In genomic region chr2:180276385-180276784, GRCm38 (mm10) we compare ENCODE assay signal across 13 mouse cellular contexts. TPM values are rescaled to one million over a fixed set of nuclear protein-coding genes. Genes with fewer than 3 reads are reported as not detected.
DNase-seq lines count a peak whose midpoint lies in the region; ATAC-seq and TF ChIP-seq lines count a peak whose summit lies in the region.
"Had no signal": no experiment of that assay in that cellular context is flagged by ENCODE, and none has a peak within 500 bp of the region (broad histone marks: within the 10 kb centered on the region; RNA-seq: fewer than 3 reads in every experiment).

No protein-coding gene starts in this region.

- peaks cover 4% of the 10 kb centered on the region for H3K27me3 ChIP-seq in erythroblast, embryonic 14.5 days (ENCODE audit: control insufficient read depth)
- H3K27me3 ChIP-seq in kidney, postnatal 0 days (ENCODE audit: insufficient read depth, low read length), result no peaks in the 10 kb centered on the region
- H3K27me3 ChIP-seq in heart, postnatal 0 days (ENCODE audit: control insufficient read depth, insufficient read depth, low read length), result peaks cover 5% of the 10 kb centered on the region; the same call in 1 of the 2 replicates
- H3K27me3 ChIP-seq in liver, postnatal 0 days (ENCODE audit: insufficient read depth, low read length), result no peaks in the 10 kb centered on the region
- no peaks in the 10 kb centered on the region for H3K27me3 ChIP-seq in midbrain, embryonic 14.5 days (ENCODE audit: control insufficient read depth, insufficient read depth, low read length)
- H3K27me3 ChIP-seq: forebrain, embryonic 15.5 days had no signal

- H3K4me3 ChIP-seq in erythroblast, embryonic 14.5 days (replicated peaks), result peak overlapping the region; percentile 49
- H3K4me3 ChIP-seq in kidney, postnatal 0 days (replicated peaks; ENCODE audit: low read depth, low read length), result no peak overlapping the region
- no peak overlapping the region for H3K4me3 ChIP-seq in heart, postnatal 0 days (ENCODE audit: low read depth, low read length)
- H3K4me3 ChIP-seq in liver, postnatal 0 days (ENCODE audit: low read depth, low read length), result no peak overlapping the region
- H3K4me3 ChIP-seq in midbrain, embryonic 14.5 days (replicated peaks; ENCODE audit: low read depth, low read length), result no peak overlapping the region
- H3K4me3 ChIP-seq: forebrain, embryonic 15.5 days had no signal

- no peaks in the 10 kb centered on the region for H3K9me3 ChIP-seq in erythroblast, embryonic 14.5 days (ENCODE audit: control insufficient read depth, low read length)
- no peaks in the 10 kb centered on the region for H3K9me3 ChIP-seq in kidney, postnatal 0 days (replicated peaks; ENCODE audit: low read length)
- H3K9me3 ChIP-seq in heart, postnatal 0 days (replicated peaks; ENCODE audit: control insufficient read depth, low read length), result no peaks in the 10 kb centered on the region
- H3K9me3 ChIP-seq in liver, postnatal 0 days (ENCODE audit: low read length), result no peaks in the 10 kb centered on the region
- no peaks in the 10 kb centered on the region for H3K9me3 ChIP-seq in midbrain, embryonic 14.5 days (ENCODE audit: control insufficient read depth, low read length)
- H3K9me3 ChIP-seq: forebrain, embryonic 15.5 days had no signal

- no peak overlapping the region; the same call in 1 of the 2 replicates for H3K27ac ChIP-seq in kidney, postnatal 0 days
- no peak overlapping the region for H3K27ac ChIP-seq in heart, postnatal 0 days (ENCODE audit: low read depth)
- H3K27ac ChIP-seq in liver, postnatal 0 days (ENCODE audit: low read depth), result peak overlapping the region; percentile 62
- H3K27ac ChIP-seq in midbrain, embryonic 14.5 days (replicated peaks; ENCODE audit: low read depth, low read length), result no peak overlapping the region
- H3K27ac ChIP-seq: forebrain, embryonic 15.5 days had no signal

- peak overlapping the region; percentile 13; the same call in 1 of the 2 replicates for H3K4me2 ChIP-seq in kidney, postnatal 0 days (ENCODE audit: low read length)
- H3K4me2 ChIP-seq in heart, postnatal 0 days (ENCODE audit: low read depth, low read length), result peak overlapping the region; percentile 24; the same call in 1 of the 2 replicates
- peak overlapping the region; percentile 61 for H3K4me2 ChIP-seq in liver, postnatal 0 days (ENCODE audit: low read depth, low read length)
- H3K4me2 ChIP-seq in midbrain, embryonic 14.5 days (ENCODE audit: low read length), result no peak overlapping the region

- no peak for TF ChIP-seq EP300 in heart, postnatal 0 days (IDR thresholded peaks at IDR 0.05; ENCODE audit: low read depth)
- no peak for TF ChIP-seq EP300 in liver, postnatal 0 days (IDR thresholded peaks at IDR 0.05; ENCODE audit: low read depth)

- 43% methylated on average over 4 of the region's 4 CpGs for WGBS in kidney, postnatal 0 days
- WGBS in heart, postnatal 0 days, result 43% methylated on average over 4 of the region's 4 CpGs
- 11% methylated on average over 4 of the region's 4 CpGs for WGBS in liver, postnatal 0 days (ENCODE audit: insufficient replicate concordance)
- 37% methylated on average over 4 of the region's 4 CpGs for WGBS in midbrain, embryonic 14.5 days

- DNase-seq in kidney, postnatal 0 days (ENCODE audit: low spot score), result no peak
- no peak for DNase-seq in kidney, postnatal 25 days
- no peak for DNase-seq in heart, postnatal 0 days (ENCODE audit: low spot score)
- no peak for DNase-seq in liver, postnatal 0 days
- DNase-seq in neural tube, embryonic 10.5 days (ENCODE audit: extremely low spot score, low spot score), result no peak
- no peak for DNase-seq in midbrain, embryonic 14.5 days

- no peak for ATAC-seq in erythroblast, adult 5-6 weeks (replicated peaks; ENCODE audit: low FRiP score, poor library complexity, severe bottlenecking)
- no peak for ATAC-seq in kidney, postnatal 0 days (replicated peaks; ENCODE audit: low FRiP score, low read depth)
- ATAC-seq in heart, postnatal 0 days (ENCODE audit: insufficient read depth, low read depth), result no peak
- ATAC-seq in liver, postnatal 0 days, result no peak
- no peak for ATAC-seq in midbrain, embryonic 14.5 days (ENCODE audit: low FRiP score, low TSS enrichment)

- H3K4me1 ChIP-seq in erythroblast, embryonic 14.5 days (ENCODE audit: control insufficient read depth), result peaks cover 59% of the 10 kb centered on the region
- H3K4me1 ChIP-seq in kidney, postnatal 0 days (replicated peaks; ENCODE audit: insufficient read depth, low read length), result peaks cover 8% of the 10 kb centered on the region; the same call in 1 of the 2 replicates
- H3K4me1 ChIP-seq in heart, postnatal 0 days (ENCODE audit: control insufficient read depth, insufficient read depth), result peaks cover 9% of the 10 kb centered on the region; the same call in 1 of the 2 replicates
- H3K4me1 ChIP-seq in liver, postnatal 0 days (ENCODE audit: insufficient read depth), result peaks cover 36% of the 10 kb centered on the region
- peaks cover 14% of the 10 kb centered on the region for H3K4me1 ChIP-seq in midbrain, embryonic 14.5 days (ENCODE audit: control insufficient read depth, insufficient read depth, low read length)

- no peak for TF ChIP-seq CTCF in kidney, postnatal 0 days (IDR thresholded peaks at IDR 0.05; ENCODE audit: low read depth)
- no peak for TF ChIP-seq CTCF in heart, postnatal 0 days (IDR thresholded peaks at IDR 0.05; ENCODE audit: low read depth)
- no peak for TF ChIP-seq CTCF in liver, postnatal 0 days (IDR thresholded peaks at IDR 0.05; ENCODE audit: low read depth)

- H3K36me3 ChIP-seq in erythroblast, embryonic 14.5 days (ENCODE audit: control insufficient read depth), result peaks cover 7% of the 10 kb centered on the region
- H3K36me3 ChIP-seq in kidney, postnatal 0 days (ENCODE audit: insufficient read depth, low read length), result no peaks in the 10 kb centered on the region
- H3K36me3 ChIP-seq in heart, postnatal 0 days (replicated peaks; ENCODE audit: control insufficient read depth, insufficient read depth, low read length), result no peaks in the 10 kb centered on the region
- no peaks in the 10 kb centered on the region for H3K36me3 ChIP-seq in liver, postnatal 0 days (replicated peaks; ENCODE audit: insufficient read depth, low read length)
- H3K36me3 ChIP-seq in midbrain, embryonic 14.5 days (ENCODE audit: control insufficient read depth, insufficient read depth, low read length), result no peaks in the 10 kb centered on the region
- H3K36me3 ChIP-seq: forebrain, embryonic 15.5 days had no signal

- no peak overlapping the region for H3K9ac ChIP-seq in kidney, postnatal 0 days (ENCODE audit: low read depth, low read length)
- no peak overlapping the region for H3K9ac ChIP-seq in heart, postnatal 0 days (replicated peaks; ENCODE audit: low read depth, low read length)
- H3K9ac ChIP-seq in liver, postnatal 0 days (replicated peaks), result no peak overlapping the region
- H3K9ac ChIP-seq in midbrain, embryonic 14.5 days (replicated peaks; ENCODE audit: low read length), result no peak overlapping the region
- H3K9ac ChIP-seq: forebrain, embryonic 15.5 days had no signal

RNA-seq across cellular contexts. Expression of gene Cables2, which starts 3.1 kb away (rescaled TPM):
- polyA plus RNA-seq in erythroblast, embryonic 14.5 days (2012), result 0.77 and 1.2 TPM in 2 replicates
- total RNA-seq in erythroblast, adult 5-6 weeks (2015; ENCODE audit: low replicate concordance), result 2.5 and 4.6 TPM in 2 replicates
- total RNA-seq in erythroblast, adult 5-6 weeks (2017; ENCODE audit: low replicate concordance), result 2.7 and 4.9 TPM in 2 replicates
- polyA plus RNA-seq in kidney, postnatal 0 days (2015; fragmentation: Nextera tagmentation; extraction: Ambion mirVana), result 12.0 and 13.1 TPM in 2 replicates
- total RNA-seq in heart, postnatal 0 days (2014; rRNA removed; ENCODE audit: low replicate concordance), result 14.6 and 15.3 TPM in 2 replicates
- 6.2 and 6.5 TPM in 2 replicates for polyA plus RNA-seq in heart, postnatal 0 days (2015; fragmentation: Nextera tagmentation; extraction: Ambion mirVana)
- 4.7 and 5.2 TPM in 2 replicates for polyA plus RNA-seq in liver, postnatal 0 days (2015; fragmentation: Nextera tagmentation; extraction: Ambion mirVana)
- 32.0 and 37.5 TPM in 2 replicates for polyA plus RNA-seq in midbrain, embryonic 14.5 days (2014; fragmentation: Nextera tagmentation; extraction: Ambion mirVana)

RNA-seq across cellular contexts. Expression of gene Rbbp8nl, which starts 13.3 kb away (rescaled TPM):
- polyA plus RNA-seq in erythroblast, embryonic 14.5 days (2012), result not detected in 2 replicates
- not detected in 2 replicates for total RNA-seq in erythroblast, adult 5-6 weeks (2015; ENCODE audit: low replicate concordance)
- not detected in 2 replicates for total RNA-seq in erythroblast, adult 5-6 weeks (2017; ENCODE audit: low replicate concordance)
- polyA plus RNA-seq in kidney, postnatal 0 days (2015; fragmentation: Nextera tagmentation; extraction: Ambion mirVana), result 0.29 and 0.33 TPM in 2 replicates
- not detected in 2 replicates for total RNA-seq in heart, postnatal 0 days (2014; rRNA removed; ENCODE audit: low replicate concordance)
- not detected in 2 replicates for polyA plus RNA-seq in heart, postnatal 0 days (2015; fragmentation: Nextera tagmentation; extraction: Ambion mirVana)
- not detected in 2 replicates for polyA plus RNA-seq in liver, postnatal 0 days (2015; fragmentation: Nextera tagmentation; extraction: Ambion mirVana)
- polyA plus RNA-seq in midbrain, embryonic 14.5 days (2014; fragmentation: Nextera tagmentation; extraction: Ambion mirVana), result not detected in 2 replicates
- total RNA-seq: adrenal gland, postnatal 14 days; gastrocnemius, postnatal 4 days; liver, adult 2 months; monocyte, adult 5-6 weeks had no signal
- polyA plus RNA-seq: forebrain, embryonic 15.5 days; liver, adult 2 months had no signal

RNA-seq across cellular contexts. Expression of gene Rps21, which starts 19.2 kb away (rescaled TPM):
- polyA plus RNA-seq in erythroblast, embryonic 14.5 days (2012), result 41.7 and 141 TPM in 2 replicates
- total RNA-seq in erythroblast, adult 5-6 weeks (2015; ENCODE audit: low replicate concordance), result 363 and 447 TPM in 2 replicates
- total RNA-seq in erythroblast, adult 5-6 weeks (2017; ENCODE audit: low replicate concordance), result 275 and 320 TPM in 2 replicates
- 737 and 848 TPM in 2 replicates for polyA plus RNA-seq in kidney, postnatal 0 days (2015; fragmentation: Nextera tagmentation; extraction: Ambion mirVana)
- 706 and 957 TPM in 2 replicates for total RNA-seq in heart, postnatal 0 days (2014; rRNA removed; ENCODE audit: low replicate concordance)
- 356 and 378 TPM in 2 replicates for polyA plus RNA-seq in heart, postnatal 0 days (2015; fragmentation: Nextera tagmentation; extraction: Ambion mirVana)
- polyA plus RNA-seq in liver, postnatal 0 days (2015; fragmentation: Nextera tagmentation; extraction: Ambion mirVana), result 382 and 393 TPM in 2 replicates
- 409 and 512 TPM in 2 replicates for polyA plus RNA-seq in midbrain, embryonic 14.5 days (2014; fragmentation: Nextera tagmentation; extraction: Ambion mirVana)

RNA-seq across cellular contexts. Expression of gene Lama5, which starts 50.7 kb away (rescaled TPM):
- 0.08 and 0.14 TPM in 2 replicates for polyA plus RNA-seq in erythroblast, embryonic 14.5 days (2012)
- total RNA-seq in erythroblast, adult 5-6 weeks (2015; ENCODE audit: low replicate concordance), result 1.7 TPM in 1 of 2 replicates, not detected in the other
- 0.09 and 0.14 TPM in 2 replicates for total RNA-seq in erythroblast, adult 5-6 weeks (2017; ENCODE audit: low replicate concordance)
- 48.6 and 62.4 TPM in 2 replicates for polyA plus RNA-seq in kidney, postnatal 0 days (2015; fragmentation: Nextera tagmentation; extraction: Ambion mirVana)
- total RNA-seq in heart, postnatal 0 days (2014; rRNA removed; ENCODE audit: low replicate concordance), result 69.6 and 95.7 TPM in 2 replicates
- polyA plus RNA-seq in heart, postnatal 0 days (2015; fragmentation: Nextera tagmentation; extraction: Ambion mirVana), result 16.6 and 16.9 TPM in 2 replicates
- polyA plus RNA-seq in liver, postnatal 0 days (2015; fragmentation: Nextera tagmentation; extraction: Ambion mirVana), result 2.1 and 2.2 TPM in 2 replicates
- 1.2 and 1.8 TPM in 2 replicates for polyA plus RNA-seq in midbrain, embryonic 14.5 days (2014; fragmentation: Nextera tagmentation; extraction: Ambion mirVana)

RNA-seq across cellular contexts. Expression of gene Gata5, which starts 58.1 kb away (rescaled TPM):
- 0.01 TPM in 1 of 2 replicates, not detected in the other for polyA plus RNA-seq in erythroblast, embryonic 14.5 days (2012)
- not detected in 2 replicates for total RNA-seq in erythroblast, adult 5-6 weeks (2015; ENCODE audit: low replicate concordance)
- not detected in 2 replicates for total RNA-seq in erythroblast, adult 5-6 weeks (2017; ENCODE audit: low replicate concordance)
- 1.9 TPM in 2 replicates for polyA plus RNA-seq in kidney, postnatal 0 days (2015; fragmentation: Nextera tagmentation; extraction: Ambion mirVana)
- 2.7 and 5.7 TPM in 2 replicates for total RNA-seq in heart, postnatal 0 days (2014; rRNA removed; ENCODE audit: low replicate concordance)
- polyA plus RNA-seq in heart, postnatal 0 days (2015; fragmentation: Nextera tagmentation; extraction: Ambion mirVana), result 1.2 and 1.8 TPM in 2 replicates
- polyA plus RNA-seq in liver, postnatal 0 days (2015; fragmentation: Nextera tagmentation; extraction: Ambion mirVana), result 0.08 and 0.11 TPM in 2 replicates
- not detected in 2 replicates for polyA plus RNA-seq in midbrain, embryonic 14.5 days (2014; fragmentation: Nextera tagmentation; extraction: Ambion mirVana)
- total RNA-seq: monocyte, adult 5-6 weeks had no signal
- polyA plus RNA-seq: forebrain, embryonic 15.5 days had no signal
